Mouse (Mus musculus) cerebellum, adult 8-10 months (tissue): ENCODE measurements at regions not wholly inside any gene's neighbourhood (a gene's known extent, or its start where the extent isn't known, plus 50 kb on each side); places are given as distances from the start of the nearest gene placed in this dataset.

Experiments
- DNase-seq: peaks from one replicate; pipeline ENCODE4 v3.0.0; 2022

- no peak for DNase-seq
These were observed 195.5 kb upstream of the Sp8 start for GRCm38 (mm10) chr12:118650483-118651160.

DNA sequence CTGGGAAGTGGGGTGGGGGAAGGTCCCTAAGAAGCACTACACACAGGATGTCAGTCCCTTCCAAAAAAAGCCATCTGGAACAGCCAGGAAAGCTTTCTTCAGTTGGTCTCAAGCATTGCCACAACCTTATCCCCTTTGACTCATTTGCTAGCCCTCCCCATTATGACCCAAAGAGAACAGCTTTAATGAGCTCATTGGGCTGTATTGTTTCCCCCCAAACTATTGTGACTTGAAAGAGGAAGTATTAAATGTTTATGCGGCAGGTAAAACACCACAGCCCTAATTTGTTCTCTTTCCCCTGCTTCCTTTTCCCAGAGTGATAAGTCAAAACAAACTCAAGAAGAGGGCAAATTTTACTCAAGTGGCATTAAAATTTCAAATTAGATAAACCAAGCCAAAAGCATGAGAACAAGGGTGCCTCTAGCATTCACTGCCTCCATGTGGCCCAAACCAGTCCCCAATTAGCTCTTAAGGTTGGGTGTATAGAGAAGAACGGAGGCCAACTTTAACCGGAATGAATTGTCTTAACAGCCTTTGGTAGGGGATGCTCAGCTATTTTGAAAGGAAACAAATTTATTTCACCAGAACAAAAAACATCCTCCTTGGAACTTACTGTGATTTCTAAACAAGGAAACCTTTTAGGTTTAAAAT, 196.7 kb upstream of the Sp8 start:
- DNase-seq: no peak

GRCm38 (mm10) chr12:118648673-118649072, 197.5 kb upstream of the Sp8 start:
- no peak for DNase-seq

GRCm38 (mm10) chr12:118647270-118648042, 198.7 kb upstream of the Sp8 start:
- DNase-seq: no peak

GRCm38 (mm10) chr12:118640925-118641324, 205.2 kb upstream of the Sp8 start:
- no peak for DNase-seq

- DNase-seq: no peak
These were observed 208.9 kb upstream of the Sp8 start for GRCm38 (mm10) chr12:118637214-118637613.

DNA sequence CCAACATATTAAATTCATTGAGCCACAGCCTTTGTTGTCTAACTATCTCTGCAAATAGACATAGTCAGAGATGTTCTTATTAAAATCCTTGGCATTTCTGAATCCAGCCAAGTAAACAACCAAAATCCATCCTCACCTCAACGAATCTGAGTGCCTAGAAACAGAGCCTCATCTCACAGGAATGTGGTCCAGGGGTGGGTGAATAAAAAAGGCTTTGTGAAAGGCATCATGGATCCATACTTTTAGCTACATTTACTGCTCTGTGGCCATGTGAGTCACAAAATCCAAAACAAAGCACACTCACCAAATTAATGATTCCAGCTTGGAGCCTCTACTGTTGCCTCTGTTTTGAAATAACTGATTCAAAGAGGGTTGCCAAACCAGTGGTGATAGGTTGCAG, 210.7 kb upstream of the Sp8 start:
- no peak for DNase-seq

DNA sequence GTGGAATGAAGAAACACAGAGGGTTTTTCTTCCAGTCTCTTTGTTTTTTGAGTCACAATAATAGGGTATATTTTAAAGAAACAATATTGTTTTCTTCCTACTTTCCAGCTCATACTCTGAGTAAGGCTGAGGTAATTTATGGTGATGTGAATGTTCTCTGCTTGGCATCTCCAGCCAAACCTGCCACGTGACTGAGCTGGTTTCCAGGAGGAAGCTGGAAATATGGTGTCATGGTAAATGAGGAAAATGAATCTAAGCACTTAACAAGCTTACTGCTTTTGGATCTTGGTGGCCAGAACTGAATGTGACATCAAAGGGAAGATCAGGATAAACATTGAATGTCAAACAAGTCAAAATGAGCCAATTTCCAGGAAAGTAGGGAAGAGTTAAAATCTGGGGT, 215.8 kb upstream of the Sp8 start:
- DNase-seq: no peak

GRCm38 (mm10) chr12:118621697-118622485, 224.2 kb upstream of the Sp8 start:
- no peak for DNase-seq

GRCm38 (mm10) chr12:118620847-118621636, 225.1 kb upstream of the Sp8 start:
- no peak for DNase-seq

- no peak for DNase-seq
These were observed 249.1 kb upstream of the Sp8 start for GRCm38 (mm10) chr12:118597015-118597414.

DNA sequence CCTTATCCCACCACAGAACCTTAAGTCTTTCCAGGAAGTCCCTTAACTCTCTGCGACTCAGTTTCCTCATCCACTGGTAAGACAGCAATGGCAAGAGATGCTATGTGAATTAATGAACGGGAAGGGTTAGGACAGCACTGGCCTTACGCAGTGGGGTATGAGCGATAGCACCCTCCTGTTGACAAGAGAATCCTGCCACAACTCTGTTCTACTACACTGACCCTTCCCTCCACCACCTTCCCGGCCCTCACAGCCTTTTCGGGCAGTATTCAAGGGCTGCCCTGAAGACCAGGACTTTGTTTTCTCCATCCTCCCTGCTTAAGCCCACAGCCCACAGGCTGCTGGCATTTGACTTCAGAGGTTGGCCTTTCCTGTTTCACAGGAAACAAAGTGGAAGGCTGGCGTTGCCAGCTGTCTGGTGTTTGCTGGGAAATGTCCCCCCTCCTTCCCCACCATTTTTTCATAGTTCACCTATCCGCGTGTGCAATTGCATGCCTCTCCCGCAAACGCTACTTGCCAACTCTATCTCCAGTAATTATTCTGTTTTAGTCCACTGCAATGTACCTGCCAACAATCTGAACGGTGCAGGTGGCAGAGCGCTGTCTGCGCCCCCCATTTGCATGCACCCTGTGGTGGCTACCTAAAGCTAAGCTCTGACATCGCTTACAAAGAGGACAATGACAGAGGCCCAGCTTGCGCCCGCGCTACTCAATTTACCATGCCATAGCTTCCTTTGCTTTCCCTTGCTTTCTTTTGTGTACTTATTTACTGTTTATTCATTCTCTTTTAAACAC, 251.2 kb upstream of the Sp8 start:
- no peak for DNase-seq

DNA sequence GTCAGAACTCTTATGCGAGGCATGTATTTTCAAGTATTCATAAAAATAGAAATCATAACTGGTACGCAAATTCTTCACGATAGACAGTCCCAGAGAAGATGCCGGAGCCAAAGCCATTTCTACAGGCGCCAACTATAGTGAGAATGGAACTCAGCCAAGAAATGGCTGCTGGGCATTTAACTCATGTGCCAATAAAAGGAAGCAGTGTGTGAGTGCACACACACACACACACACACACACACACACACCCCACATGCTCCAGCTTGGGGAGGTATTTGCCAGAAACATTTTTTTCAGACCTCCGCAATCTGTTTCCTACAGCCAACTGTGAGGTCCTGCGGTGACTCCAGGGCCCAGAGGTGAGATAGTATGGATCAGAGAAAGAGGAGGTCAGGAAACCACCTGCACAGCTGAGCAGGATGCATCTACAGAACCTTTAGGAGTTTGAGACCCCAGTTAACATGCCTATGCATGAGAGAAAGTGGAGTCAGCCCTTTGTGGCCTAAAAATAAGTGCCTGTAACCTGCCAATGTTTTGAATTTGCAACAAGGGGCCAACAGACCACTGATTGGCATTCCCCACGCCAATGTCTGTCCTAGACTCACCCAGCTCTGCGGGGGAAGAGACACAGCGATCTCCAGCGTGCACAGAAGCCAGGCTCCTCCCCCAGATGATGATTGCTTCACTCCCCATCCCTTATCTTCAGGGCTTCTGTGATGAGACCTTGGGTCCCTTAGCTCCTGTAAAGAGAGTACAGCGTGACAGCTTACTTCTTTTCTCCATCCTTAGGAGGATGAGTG, 262.1 kb upstream of the Sp8 start:
- peak; percentile 18 for DNase-seq

- DNase-seq: no peak
These were observed 268.6 kb upstream of the Sp4 start for GRCm38 (mm10) chr12:118569811-118570210.

- DNase-seq: no peak
These were observed 265.4 kb upstream of the Sp4 start for GRCm38 (mm10) chr12:118566681-118567080.

- no peak for DNase-seq
These were observed 263.3 kb upstream of the Sp4 start for GRCm38 (mm10) chr12:118564394-118565112.

- no peak for DNase-seq
These were observed 261.0 kb upstream of the Sp4 start for GRCm38 (mm10) chr12:118562226-118562625.

DNA sequence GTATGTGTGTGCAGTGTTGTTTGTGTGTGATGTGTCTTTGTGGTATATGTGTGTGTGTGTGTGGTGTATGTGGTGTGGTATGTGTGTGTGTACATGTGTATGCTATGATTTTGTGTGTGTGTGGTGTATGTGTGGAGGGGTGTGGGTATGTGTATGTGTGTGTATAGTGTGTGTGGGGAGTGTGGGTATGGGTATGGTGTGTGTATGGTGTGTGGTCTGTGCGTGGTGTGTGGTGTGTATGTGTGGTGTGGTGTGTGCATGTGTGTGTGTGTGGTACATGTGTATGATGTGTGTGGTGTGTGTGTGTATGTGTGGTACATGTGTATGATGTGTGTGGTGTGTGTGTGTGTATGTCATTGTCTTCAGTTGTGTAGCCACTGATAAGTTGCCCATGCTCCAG, 247.8 kb upstream of the Sp4 start:
- DNase-seq: no peak

GRCm38 (mm10) chr12:118540336-118540735, 239.1 kb upstream of the Sp4 start:
- DNase-seq: no peak

DNA sequence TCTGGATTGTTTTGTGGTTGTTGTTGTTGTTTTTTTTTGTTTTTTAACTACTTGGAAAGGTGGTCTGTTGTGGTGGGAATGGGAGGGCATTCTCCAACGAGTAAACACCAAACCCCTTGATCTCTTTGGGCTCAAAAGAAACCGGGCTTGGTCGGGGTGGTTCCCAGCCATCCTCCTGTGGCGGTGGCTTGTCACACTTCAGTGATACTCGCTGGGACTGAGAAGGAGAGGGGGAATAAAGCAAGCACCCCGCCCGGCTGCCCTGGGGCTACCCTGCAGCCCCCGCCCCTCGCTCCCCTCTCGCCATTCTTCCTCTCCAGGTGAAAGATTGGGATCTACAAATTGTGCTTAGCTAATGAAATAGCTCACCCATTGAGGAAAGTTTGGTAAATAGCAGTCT, 229.3 kb upstream of the Sp4 start:
- no peak for DNase-seq
